Mouse (Mus musculus) embryonic facial prominence, embryonic 10.5 days (tissue): ENCODE data around the gene Kel. TPM values are rescaled to one million over a fixed set of nuclear protein-coding genes. Genes with fewer than 3 reads are reported as not detected.

ENCODE experiments used
- DNase-seq: peaks from one replicate; pipeline ENCODE4 v3.0.0-alpha.2; 2017; ENCODE audit warnings: low spot score
- H3K27ac ChIP-seq: fragments of 300-500 bp; sonication (generic); replicated peaks from 2 replicates; pipeline ENCODE4 v1.5.1; 2016; ENCODE audit warnings: mild to moderate bottlenecking
- H3K27me3 ChIP-seq: fragments of 300-500 bp; sonication (generic); replicated peaks from 2 replicates; pipeline ENCODE4 v1.6.1; 2016; ENCODE audit warnings: low read depth, mild to moderate bottlenecking; ENCODE audit not compliant: poor library complexity, severe bottlenecking
- H3K36me3 ChIP-seq: fragments of 300-500 bp; sonication (generic); replicated peaks from 2 replicates; pipeline ENCODE4 v1.6.1; 2016; ENCODE audit warnings: mild to moderate bottlenecking, moderate library complexity
- H3K4me1 ChIP-seq: fragments of 300-500 bp; sonication (generic); 2 replicates; pipeline ENCODE4 v1.6.1; 2016
- H3K4me3 ChIP-seq: fragments of 300-500 bp; sonication (generic); 2 replicates; pipeline ENCODE4 v1.5.1; 2016; ENCODE audit warnings: mild to moderate bottlenecking, moderate library complexity
- H3K9me3 ChIP-seq: fragments of 300-500 bp; sonication (generic); 2 replicates; pipeline ENCODE4 v1.6.1; 2016; ENCODE audit warnings: mild to moderate bottlenecking
- WGBS: fragments of 180-500 bp; shearing (Covaris S2); methylation state at CpG from one replicate; pipeline ENCODE4 v1.1.7; 2016; 5-methylcytosine and 5-hydroxymethylcytosine counted together
- polyA plus RNA-seq: library from polyadenylated mRNA; unstranded; fragments of >200 nt; fragmentation: Nextera tagmentation; extraction: Ambion mirVana; gene quantifications from 2 replicates; pipeline ENCODE4 v1.2.1, GENCODE M21; 2016

Kel gene
- polyA plus RNA-seq = 5.8 and 6.2 TPM in 2 replicates

GRCm38 (mm10) chr6:41704123-41704522 lies at the start of gene Kel:
Gene Kel (minus strand): TSS chr6:41704339.
- Histone ChIP-seq H3K36me3 (no peaks in the 10 kb centered on the region), H3K27me3 (no peaks in the 10 kb centered on the region), H3K9me3 (no peaks in the 10 kb centered on the region), H3K4me3 (no peak within 1 kb of the TSS), H3K27ac (no peak within 1 kb of the TSS; the same call in 1 of the 2 replicates), H3K4me1 (no peaks in the 10 kb centered on the region)
- no peak for DNase-seq
- WGBS = 80% methylated on average over 1 of the region's 1 CpGs

GRCm38 (mm10) chr6:41744664-41745392 lies 40.7 kb upstream of the Kel start:
- Histone ChIP-seq H3K4me1 (no peaks in the 10 kb centered on the region), H3K9me3 (no peaks in the 10 kb centered on the region), H3K36me3 (no peaks in the 10 kb centered on the region), H3K27ac (no peak overlapping the region), H3K4me3 (no peak overlapping the region), H3K27me3 (no peaks in the 10 kb centered on the region)
- no peak for DNase-seq
- WGBS = 81% methylated on average over 5 of the region's 5 CpGs

GRCm38 (mm10) chr6:41741101-41741500 lies 37.0 kb upstream of the Kel start:
- no peaks in the 10 kb centered on the region for H3K4me1 ChIP-seq
- no peak overlapping the region for H3K27ac ChIP-seq

GRCm38 (mm10) chr6:41734719-41735470 lies 30.8 kb upstream of the Kel start:
- H3K36me3 ChIP-seq = no peaks in the 10 kb centered on the region
- 90% methylated on average over 5 of the region's 5 CpGs for WGBS

More at GRCm38 (mm10) chr6:41741101-41741500, 37.0 kb upstream of the Kel start:
- Histone ChIP-seq H3K27me3 (no peaks in the 10 kb centered on the region), H3K9me3 (no peaks in the 10 kb centered on the region), H3K4me3 (no peak overlapping the region), H3K36me3 (no peaks in the 10 kb centered on the region)
- DNase-seq = no peak

GRCm38 (mm10) chr6:41727989-41728609 lies 24.0 kb upstream of the Kel start:
- Histone ChIP-seq H3K27me3 (no peaks in the 10 kb centered on the region), H3K9me3 (no peaks in the 10 kb centered on the region), H3K27ac (no peak overlapping the region), H3K4me1 (no peaks in the 10 kb centered on the region), H3K4me3 (no peak overlapping the region), H3K36me3 (no peaks in the 10 kb centered on the region)
- 79% methylated on average over 1 of the region's 1 CpGs for WGBS
- no peak for DNase-seq

More at GRCm38 (mm10) chr6:41734719-41735470, 30.8 kb upstream of the Kel start:
- H3K4me3 ChIP-seq = no peak overlapping the region
- no peaks in the 10 kb centered on the region for H3K9me3 ChIP-seq
- DNase-seq = no peak
- H3K4me1 ChIP-seq = no peaks in the 10 kb centered on the region
- H3K27me3 ChIP-seq = no peaks in the 10 kb centered on the region
- H3K27ac ChIP-seq = no peak overlapping the region

- H3K27ac ChIP-seq = no peak overlapping the region
- H3K27me3 ChIP-seq = no peaks in the 10 kb centered on the region
- no peaks in the 10 kb centered on the region for H3K9me3 ChIP-seq
- 95% methylated on average over 2 of the region's 2 CpGs for WGBS
- no peaks in the 10 kb centered on the region for H3K4me1 ChIP-seq
- no peaks in the 10 kb centered on the region for H3K36me3 ChIP-seq
- no peak for DNase-seq
- H3K4me3 ChIP-seq = no peak overlapping the region
Observed at GRCm38 (mm10) chr6:41721430-41721829, 17.3 kb upstream of the Kel start.

GRCm38 (mm10) chr6:41710281-41710680 lies 6.1 kb upstream of the Kel start:
- H3K9me3 ChIP-seq = no peaks in the 10 kb centered on the region
- no peaks in the 10 kb centered on the region for H3K4me1 ChIP-seq
- 80% methylated on average over 1 of the region's 1 CpGs for WGBS
- no peak for DNase-seq
- no peak overlapping the region for H3K27ac ChIP-seq
- no peaks in the 10 kb centered on the region for H3K27me3 ChIP-seq
- no peaks in the 10 kb centered on the region for H3K36me3 ChIP-seq
- H3K4me3 ChIP-seq = no peak overlapping the region

- H3K36me3 ChIP-seq = no peaks in the 10 kb centered on the region
- no peaks in the 10 kb centered on the region for H3K4me1 ChIP-seq
- H3K27ac ChIP-seq = no peak overlapping the region
- H3K4me3 ChIP-seq = no peak overlapping the region
- H3K9me3 ChIP-seq = no peaks in the 10 kb centered on the region
- 88% methylated on average over 7 of the region's 7 CpGs for WGBS
- H3K27me3 ChIP-seq = no peaks in the 10 kb centered on the region
- no peak for DNase-seq
Observed at GRCm38 (mm10) chr6:41706275-41706674, 2.1 kb upstream of the Kel start.

GRCm38 (mm10) chr6:41702928-41703327 lies 1.2 kb downstream of the Kel start:
- Histone ChIP-seq H3K4me3 (no peak overlapping the region), H3K27me3 (no peaks in the 10 kb centered on the region), H3K27ac (no peak overlapping the region), H3K9me3 (no peaks in the 10 kb centered on the region), H3K4me1 (no peaks in the 10 kb centered on the region), H3K36me3 (no peaks in the 10 kb centered on the region)
- no peak for DNase-seq
- WGBS = 81% methylated on average over 2 of the region's 2 CpGs

GRCm38 (mm10) chr6:41701245-41701644 lies 2.9 kb downstream of the Kel start:
- Histone ChIP-seq H3K27me3 (no peaks in the 10 kb centered on the region), H3K4me1 (no peaks in the 10 kb centered on the region), H3K36me3 (no peaks in the 10 kb centered on the region), H3K9me3 (no peaks in the 10 kb centered on the region), H3K4me3 (no peak overlapping the region), H3K27ac (no peak overlapping the region)
- DNase-seq = no peak
- WGBS = 82% methylated on average over 1 of the region's 1 CpGs

GRCm38 (mm10) chr6:41694407-41694806 lies 9.7 kb downstream of the Kel start:
- Histone ChIP-seq H3K9me3 (no peaks in the 10 kb centered on the region), H3K4me3 (no peak overlapping the region), H3K27ac (no peak overlapping the region), H3K4me1 (no peaks in the 10 kb centered on the region), H3K36me3 (no peaks in the 10 kb centered on the region), H3K27me3 (no peaks in the 10 kb centered on the region)
- WGBS = 89% methylated on average over 1 of the region's 1 CpGs
- DNase-seq = no peak

- no peaks in the 10 kb centered on the region for H3K27me3 ChIP-seq
- no peaks in the 10 kb centered on the region for H3K4me1 ChIP-seq
- no peak overlapping the region for H3K27ac ChIP-seq
- H3K36me3 ChIP-seq = no peaks in the 10 kb centered on the region
- no peaks in the 10 kb centered on the region for H3K9me3 ChIP-seq
- no peak overlapping the region for H3K4me3 ChIP-seq
- DNase-seq = no peak
Observed at GRCm38 (mm10) chr6:41692200-41692599, 11.9 kb downstream of the Kel start.

- 87% methylated on average over 3 of the region's 3 CpGs for WGBS
- no peaks in the 10 kb centered on the region for H3K9me3 ChIP-seq
Observed at GRCm38 (mm10) chr6:41685596-41685995, 18.5 kb downstream of the Kel start.

More at GRCm38 (mm10) chr6:41685596-41685995, 18.5 kb downstream of the Kel start:
- Histone ChIP-seq H3K27me3 (no peaks in the 10 kb centered on the region), H3K4me3 (no peak overlapping the region), H3K27ac (no peak overlapping the region), H3K36me3 (no peaks in the 10 kb centered on the region), H3K4me1 (no peaks in the 10 kb centered on the region)
- DNase-seq = no peak
